Mouse (Mus musculus): ENCODE data around the gene Brd2. TPM values are rescaled to one million over a fixed set of nuclear protein-coding genes. Genes with fewer than 3 reads are reported as not detected.

Brd2 gene
- total and polyA plus RNA-seq, 3 experiments, result 99.5 to 252 (median 189) TPM

- Histone ChIP-seq H3K36me3 (ENCODE audit: control insufficient read depth in 1 of 2, insufficient read depth in 2 of 2, low read length in 2 of 2) (peaks cover 0 to 11% of the 10 kb centered on the region in 2 experiments; a peak in 2 of 4 replicates), H3K4me1 (ENCODE audit: control insufficient read depth in 1 of 2, insufficient read depth in 2 of 2, low read length in 2 of 2) (peaks cover 3 to 23% of the 10 kb centered on the region in 2 experiments), H3K4me3 (ENCODE audit: control insufficient read depth in 1 of 2, insufficient read depth in 1 of 2, low read depth in 2 of 2, low read length in 2 of 2) (peak overlapping the region; percentile 59 to 67), H3K9me3 (replicated peaks; ENCODE audit: insufficient read depth, low read length) (no peaks in the 10 kb centered on the region), H3K79me2 (ENCODE audit: control insufficient read depth, insufficient read depth, low read length, poor library complexity) (peaks cover 54% of the 10 kb centered on the region), H3K27me3 (ENCODE audit: control insufficient read depth in 1 of 2, insufficient read depth in 2 of 2, low read length in 2 of 2) (no peaks in the 10 kb centered on the region), H3K9ac (ENCODE audit: control insufficient read depth, low read depth, low read length, poor library complexity, severe bottlenecking) (peak overlapping the region; percentile 91), H3K27ac (ENCODE audit: control insufficient read depth, low read depth, low read length) (peak overlapping the region; percentile 84)
- DNase-seq (ENCODE audit: low read depth, low spot score), result peak; percentile 53
- TF ChIP-seq CHD1 (IDR thresholded peaks at IDR 0.05; ENCODE audit: low read depth, low read length), result peak; percentile 67; the same call in 1 of the 2 replicates
- no peak for TF ChIP-seq MEF2A (IDR thresholded peaks at IDR 0.05; ENCODE audit: extremely low read depth, insufficient replicate concordance, low read depth, low read length, poor library complexity, severe bottlenecking)
- TF ChIP-seq ETS1 (IDR thresholded peaks at IDR 0.05; ENCODE audit: low read depth, low read length), result 0 out of 2 replicates have a peak, but pooled peaks have one; percentile 6
Measured at GRCm38 (mm10) chr17:34123111-34123510, 677 bp upstream of the Brd2 start.

DNA sequence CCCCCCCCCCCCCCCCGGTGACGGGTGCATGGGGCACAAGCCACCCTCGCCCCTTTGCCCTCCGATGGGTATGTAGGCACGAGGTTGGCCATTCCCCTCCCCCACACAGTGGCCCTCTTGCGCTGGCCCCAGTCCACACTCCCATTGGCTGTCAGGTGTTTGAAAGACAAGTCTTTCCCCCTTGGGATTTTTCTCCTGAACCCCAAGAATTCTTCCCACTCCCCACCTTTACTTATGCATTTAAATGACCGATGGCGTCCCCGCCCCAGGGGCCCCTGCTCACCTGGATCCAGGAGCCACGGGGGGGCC is 601 bp downstream of the Brd2 start:
- peaks cover 67% of the 10 kb centered on the region for H3K79me2 ChIP-seq (ENCODE audit: control insufficient read depth, insufficient read depth, low read length, poor library complexity)
- H3K9ac ChIP-seq (ENCODE audit: control insufficient read depth, low read depth, low read length, poor library complexity, severe bottlenecking), result peak overlapping the region; percentile 98
- DNase-seq (ENCODE audit: low read depth, low spot score), result peak; percentile 85
- H3K27ac ChIP-seq (ENCODE audit: control insufficient read depth, low read depth, low read length), result peak overlapping the region; percentile 89
- H3K4me1 ChIP-seq (ENCODE audit: control insufficient read depth in 1 of 2, insufficient read depth in 2 of 2, low read length in 2 of 2), result peaks cover 0 to 12% of the 10 kb centered on the region in 2 experiments; a peak in 2 of 4 replicates
- no peaks in the 10 kb centered on the region for H3K27me3 ChIP-seq (ENCODE audit: control insufficient read depth in 1 of 2, insufficient read depth in 2 of 2, low read length in 2 of 2)
- no peaks in the 10 kb centered on the region for H3K9me3 ChIP-seq (replicated peaks; ENCODE audit: insufficient read depth, low read length)
- H3K36me3 ChIP-seq (ENCODE audit: control insufficient read depth in 1 of 2, insufficient read depth in 2 of 2, low read length in 2 of 2), result peaks cover 4% of the 10 kb centered on the region in 2 experiments
- no peak for TF ChIP-seq MYB (IDR thresholded peaks at IDR 0.05; ENCODE audit: low read depth, low read length)
- TF ChIP-seq GATA1 (IDR thresholded peaks at IDR 0.05; ENCODE audit: low read depth, low read length), result no peak
- TF ChIP-seq CTCF (IDR thresholded peaks at IDR 0.05 in 2 of 3, conservative IDR thresholded peaks at IDR 0.05 in 1 of 3; ENCODE audit: control insufficient read depth in 1 of 3, insufficient read depth in 1 of 3, low read depth in 2 of 3, low read length in 3 of 3, poor library complexity in 1 of 3, severe bottlenecking in 1 of 3), result no peak
- TF ChIP-seq MYC (IDR thresholded peaks at IDR 0.05; ENCODE audit: low read depth, low read length), result no peak
- TF ChIP-seq TCF12 (IDR thresholded peaks at IDR 0.05; ENCODE audit: low read depth, low read length), result no peak
- TF ChIP-seq MAZ (IDR thresholded peaks at IDR 0.05; ENCODE audit: low read depth, low read length), result no peak
- TF ChIP-seq TBP (IDR thresholded peaks at IDR 0.05; ENCODE audit: low read depth, low read length), result peak; percentile 62; the same call in 1 of the 2 replicates
- peak in 1 of 2 experiments; percentile 29; a peak in 1 of 4 replicates for TF ChIP-seq POLR2A (IDR thresholded peaks at IDR 0.05; ENCODE audit: control insufficient read depth in 1 of 2, insufficient read depth in 1 of 2, low read depth in 1 of 2, low read length in 2 of 2, poor library complexity in 1 of 2)
- TF ChIP-seq KAT2A (conservative IDR thresholded peaks at IDR 0.05; ENCODE audit: low read depth, low read length), result no peak
- no peak for TF ChIP-seq SMC3 (IDR thresholded peaks at IDR 0.05; ENCODE audit: low read depth, low read length)
- H3K4me3 ChIP-seq (ENCODE audit: control insufficient read depth in 1 of 2, insufficient read depth in 1 of 2, low read depth in 2 of 2, low read length in 2 of 2), result peak overlapping the region; percentile 81 to 98

DNA sequence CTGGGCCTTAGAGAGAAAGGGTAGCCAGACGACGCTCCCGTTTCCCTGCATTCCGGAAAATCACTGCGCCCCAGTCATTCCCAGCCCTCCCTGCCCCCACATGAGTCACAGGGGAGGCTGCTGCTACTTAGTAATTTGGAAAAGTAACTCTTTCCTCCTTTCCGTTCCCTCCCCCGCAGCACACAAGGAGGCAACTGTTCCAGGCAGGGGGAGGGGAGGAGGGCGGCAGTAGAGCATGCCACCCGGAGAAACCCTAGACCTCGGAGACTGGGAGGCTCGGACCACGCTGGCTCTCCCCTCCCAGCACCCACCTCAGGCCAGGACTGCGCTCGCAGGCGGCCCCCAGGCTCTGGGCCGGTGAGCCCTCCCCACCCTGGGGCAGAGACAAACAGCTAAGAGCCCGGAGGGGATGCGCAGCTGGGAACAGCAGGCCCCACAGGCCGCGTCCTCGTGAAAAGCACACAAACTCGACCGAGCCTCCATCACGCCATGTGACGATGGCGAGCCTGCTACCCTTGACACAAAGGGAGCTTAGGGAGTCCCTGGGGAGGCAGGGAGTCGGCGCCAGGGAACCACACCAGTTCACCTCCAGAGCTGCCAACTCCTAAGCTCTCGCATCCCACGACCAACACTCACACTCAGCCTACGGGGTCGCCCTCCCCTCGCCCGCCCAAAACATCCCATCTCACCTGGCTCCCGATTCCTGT is 1.1 kb downstream of the Brd2 start:
- Histone ChIP-seq H3K9ac (ENCODE audit: control insufficient read depth, low read depth, low read length, poor library complexity, severe bottlenecking) (peak overlapping the region; percentile 98), H3K27ac (ENCODE audit: control insufficient read depth, low read depth, low read length) (peak overlapping the region; percentile 89), H3K36me3 (ENCODE audit: control insufficient read depth in 1 of 2, insufficient read depth in 2 of 2, low read length in 2 of 2) (peaks cover 9% of the 10 kb centered on the region in 2 experiments), H3K4me3 (ENCODE audit: control insufficient read depth in 1 of 2, insufficient read depth in 1 of 2, low read depth in 2 of 2, low read length in 2 of 2) (peak overlapping the region; percentile 81 to 98), H3K9me3 (replicated peaks; ENCODE audit: insufficient read depth, low read length) (no peaks in the 10 kb centered on the region), H3K4me1 (ENCODE audit: control insufficient read depth in 1 of 2, insufficient read depth in 2 of 2, low read length in 2 of 2) (peaks cover 0 to 11% of the 10 kb centered on the region in 2 experiments; a peak in 2 of 4 replicates), H3K79me2 (ENCODE audit: control insufficient read depth, insufficient read depth, low read length, poor library complexity) (peaks cover 72% of the 10 kb centered on the region), H3K27me3 (ENCODE audit: control insufficient read depth in 1 of 2, insufficient read depth in 2 of 2, low read length in 2 of 2) (no peaks in the 10 kb centered on the region)
- DNase-seq (ENCODE audit: low read depth, low spot score), result peak; percentile 79
- no peak for TF ChIP-seq MYB (IDR thresholded peaks at IDR 0.05; ENCODE audit: low read depth, low read length)
- TF ChIP-seq MYC (IDR thresholded peaks at IDR 0.05; ENCODE audit: low read depth, low read length), result peak; percentile 15; the same call in 1 of the 2 replicates
- TF ChIP-seq TBP (IDR thresholded peaks at IDR 0.05; ENCODE audit: low read depth, low read length), result no peak; the same call in 1 of the 2 replicates
- TF ChIP-seq HCFC1 (IDR thresholded peaks at IDR 0.05; ENCODE audit: low read depth, low read length), result 0 out of 2 replicates have a peak, but pooled peaks have one; percentile 7
- no peak for TF ChIP-seq ETS1 (IDR thresholded peaks at IDR 0.05; ENCODE audit: low read depth, low read length)
- no peak; the same call in none of the 2 replicates for TF ChIP-seq MXI1 (IDR thresholded peaks at IDR 0.05; ENCODE audit: low read depth, low read length)
- no peak for TF ChIP-seq USF2 (IDR thresholded peaks at IDR 0.05; ENCODE audit: borderline replicate concordance in 1 of 2, insufficient read depth in 1 of 2, low read depth in 1 of 2, low read length in 2 of 2)
- peak; percentile 60 for TF ChIP-seq POLR2AphosphoS2 (IDR thresholded peaks at IDR 0.05; ENCODE audit: low read length)
- TF ChIP-seq NRF1 (IDR thresholded peaks at IDR 0.05; ENCODE audit: insufficient read depth, low read depth, low read length, poor library complexity, severe bottlenecking), result no peak
- no peak for TF ChIP-seq JUND (IDR thresholded peaks at IDR 0.05; ENCODE audit: low read depth, low read length)
- 0 out of 4 replicates have a peak, but pooled peaks of 1 of the 2 experiments have one; percentile 13 for TF ChIP-seq EP300 (IDR thresholded peaks at IDR 0.05; ENCODE audit: low read depth in 1 of 2, low read length in 2 of 2)
- no peak for TF ChIP-seq ZKSCAN1 (IDR thresholded peaks at IDR 0.05; ENCODE audit: low read depth, low read length)
- peak; percentile 21 for TF ChIP-seq SIN3A (IDR thresholded peaks at IDR 0.05; ENCODE audit: low read length)
- TF ChIP-seq CHD2 (IDR thresholded peaks at IDR 0.05; ENCODE audit: low read length), result no peak
- no peak for TF ChIP-seq RCOR1 (IDR thresholded peaks at IDR 0.05; ENCODE audit: low read depth, low read length)
